ENCODE assay signal across 19 mouse cellular contexts in genomic region chr15:20323579-20323978, GRCm38 (mm10).
"Had no signal": no experiment of that assay in that cellular context is flagged by ENCODE, and none has a peak within 500 bp of the region (broad histone marks: within the 10 kb centered on the region; RNA-seq: fewer than 3 reads in every experiment).

No protein-coding gene starts in this region.

- H3K27ac ChIP-seq: kidney, postnatal 0 days; limb, embryonic 12.5 days; limb, embryonic 15.5 days; liver, embryonic 14.5 days; macrophage; midbrain, embryonic 12.5 days; midbrain, embryonic 15.5 days; neural tube, embryonic 12.5 days; neural tube, embryonic 15.5 days; stomach, postnatal 0 days had no signal

- H3K4me1 ChIP-seq: limb, embryonic 12.5 days; limb, embryonic 15.5 days; midbrain, embryonic 12.5 days; midbrain, embryonic 15.5 days; neural tube, embryonic 12.5 days; neural tube, embryonic 15.5 days had no signal

- H3K9me3 ChIP-seq: limb, embryonic 12.5 days; limb, embryonic 15.5 days; midbrain, embryonic 12.5 days; midbrain, embryonic 15.5 days; neural tube, embryonic 12.5 days; neural tube, embryonic 15.5 days had no signal

- H3K9ac ChIP-seq: limb, embryonic 12.5 days; limb, embryonic 15.5 days; liver, embryonic 14.5 days; liver, postnatal 0 days; lung, embryonic 14.5 days; midbrain, embryonic 12.5 days; midbrain, embryonic 15.5 days; neural tube, embryonic 12.5 days; neural tube, embryonic 15.5 days had no signal

- H3K27me3 ChIP-seq: limb, embryonic 12.5 days; limb, embryonic 15.5 days; midbrain, embryonic 12.5 days; midbrain, embryonic 15.5 days; neural tube, embryonic 12.5 days; neural tube, embryonic 15.5 days had no signal

- H3K36me3 ChIP-seq: limb, embryonic 12.5 days; limb, embryonic 15.5 days; midbrain, embryonic 12.5 days; midbrain, embryonic 15.5 days; neural tube, embryonic 12.5 days; neural tube, embryonic 15.5 days had no signal

- DNase-seq: kidney, adult 2 months; kidney, postnatal 25 days; liver, postnatal 0 days; lung, embryonic 14.5 days; retina, postnatal 1 day; right cerebral cortex, postnatal 4 days; thymus, adult 2 months; thymus, postnatal 14 days; thymus, postnatal 4 days had no signal

- H3K4me3 ChIP-seq: limb, embryonic 12.5 days; limb, embryonic 15.5 days; midbrain, embryonic 12.5 days; midbrain, embryonic 15.5 days; neural tube, embryonic 12.5 days; neural tube, embryonic 15.5 days had no signal
